Mouse (Mus musculus) left cerebral cortex, adult 11 months (tissue): ENCODE results near the gene Slc5a1.
A peak's percentile ranks its signal among the peaks of the same experiment; 100 is the strongest.

Source experiments
- DNase-seq: peaks from one replicate; pipeline ENCODE4 v3.0.0; 2022; ENCODE audit warnings: low spot score

Slc5a1 gene

DNA sequence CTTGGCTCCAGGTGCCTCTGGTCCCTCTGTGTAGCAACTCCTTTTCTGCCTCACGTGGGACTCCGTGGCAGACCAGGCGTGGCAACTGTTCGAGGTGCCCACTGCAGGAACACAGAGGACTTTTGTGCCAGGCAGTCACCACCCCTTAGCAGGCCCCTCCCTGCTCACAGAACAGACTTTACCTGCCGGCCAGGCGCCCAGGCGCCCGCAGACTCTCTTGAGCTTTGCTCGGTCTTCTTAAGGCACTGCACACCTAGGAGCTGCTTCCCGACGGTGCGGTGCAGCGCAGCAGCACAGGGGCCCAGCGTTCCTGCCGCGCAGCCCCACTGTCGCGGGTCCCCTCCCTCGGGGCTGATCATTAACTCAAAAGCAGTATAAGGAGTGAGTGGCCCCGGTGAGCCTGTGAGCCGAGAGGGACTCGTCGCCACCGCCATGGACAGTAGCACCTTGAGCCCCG lies at the start of gene Slc5a1:
Slc5a1 (plus strand) TSS at position 195 of the 457 bp plus-strand sequence.
- DNase-seq: no peak

DNA sequence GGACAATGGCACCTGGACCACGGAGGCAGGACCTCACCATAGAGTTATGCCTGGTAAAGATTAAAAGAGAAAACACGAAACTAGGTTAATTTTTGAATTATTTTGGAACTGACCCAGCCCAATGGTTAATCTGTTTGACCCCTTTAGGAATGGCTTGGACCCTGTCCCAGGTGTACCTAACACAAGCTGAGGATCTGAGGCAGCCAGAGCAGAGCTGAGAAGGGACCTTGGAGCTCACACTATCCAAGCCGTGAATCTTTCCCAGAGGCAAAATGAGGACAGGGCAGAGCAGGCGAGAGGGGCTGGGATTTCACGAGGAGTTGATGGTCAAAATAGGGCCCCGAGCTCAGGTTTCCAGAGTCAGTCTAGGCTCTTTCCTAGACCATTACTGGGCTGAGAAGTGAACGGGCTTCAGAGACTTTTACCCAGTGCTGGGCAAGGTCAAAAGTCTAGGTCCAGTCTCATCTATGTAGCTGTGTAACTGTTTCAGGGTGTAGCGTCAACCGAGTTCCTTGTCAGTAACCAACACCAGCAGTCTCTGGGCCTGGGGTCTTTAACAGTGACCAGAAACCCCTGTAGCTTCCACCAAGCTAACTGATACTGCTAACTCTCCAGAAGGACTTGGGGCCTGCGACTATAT lies 47.8 kb upstream of the Slc5a1 start:
- DNase-seq: no peak

- DNase-seq: no peak
These were observed 33.9 kb upstream of the Slc5a1 start for GRCm38 (mm10) chr5:33070071-33070470.

DNA sequence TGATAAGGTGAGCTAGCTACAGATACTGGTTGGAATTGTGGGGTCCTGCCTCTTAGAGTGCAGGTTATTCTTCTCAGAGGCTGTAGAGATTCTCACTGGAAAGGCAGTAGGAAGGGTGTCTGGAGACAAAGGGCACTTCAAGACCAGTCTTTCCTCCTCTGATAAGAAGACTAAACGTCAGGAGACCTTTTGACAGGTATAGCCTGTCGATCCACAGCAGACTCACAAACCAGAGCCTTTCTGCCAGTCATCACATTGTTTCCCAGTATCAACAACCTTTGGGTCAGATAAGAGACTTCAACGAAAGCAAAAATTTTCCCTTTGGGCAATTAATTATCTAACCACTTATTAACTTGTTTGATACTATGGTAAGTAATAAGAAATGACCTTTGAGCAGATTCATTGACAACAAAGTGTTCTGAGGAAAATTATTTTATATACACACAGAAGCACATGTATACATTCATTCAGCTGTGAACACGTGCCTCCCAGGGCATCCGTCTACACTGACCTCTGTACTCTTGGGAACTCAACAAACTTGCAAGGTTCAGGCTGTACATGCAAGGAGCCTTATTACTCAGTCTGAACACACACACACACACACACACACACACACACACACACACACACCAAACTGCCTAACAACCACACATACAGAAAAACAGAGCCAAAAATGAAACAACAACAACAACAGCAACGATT lies 27.4 kb upstream of the Slc5a1 start:
- DNase-seq: no peak

DNA sequence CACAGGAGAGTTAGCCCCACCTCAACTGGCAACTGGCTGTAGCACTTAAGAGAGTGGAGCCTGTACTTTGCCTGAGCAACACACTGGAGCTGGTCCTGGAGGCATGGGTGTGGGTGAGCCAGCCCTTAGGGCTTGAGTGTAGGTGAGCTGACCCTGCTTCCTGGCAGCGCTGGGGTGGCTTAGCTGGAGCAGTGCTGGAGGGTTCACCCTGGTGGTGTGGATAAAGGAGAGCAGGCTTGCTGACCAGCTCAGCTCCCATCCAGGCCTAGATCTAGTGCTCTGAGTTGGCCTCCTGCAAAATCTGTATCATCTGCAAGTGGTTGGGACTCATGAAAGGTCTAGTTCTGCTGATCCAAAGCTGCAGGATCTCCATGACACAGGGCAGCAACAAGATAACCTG lies 21.1 kb upstream of the Slc5a1 start:
- DNase-seq: no peak

- no peak for DNase-seq
These were observed 19.4 kb upstream of the Slc5a1 start for GRCm38 (mm10) chr5:33084599-33084998.

DNA sequence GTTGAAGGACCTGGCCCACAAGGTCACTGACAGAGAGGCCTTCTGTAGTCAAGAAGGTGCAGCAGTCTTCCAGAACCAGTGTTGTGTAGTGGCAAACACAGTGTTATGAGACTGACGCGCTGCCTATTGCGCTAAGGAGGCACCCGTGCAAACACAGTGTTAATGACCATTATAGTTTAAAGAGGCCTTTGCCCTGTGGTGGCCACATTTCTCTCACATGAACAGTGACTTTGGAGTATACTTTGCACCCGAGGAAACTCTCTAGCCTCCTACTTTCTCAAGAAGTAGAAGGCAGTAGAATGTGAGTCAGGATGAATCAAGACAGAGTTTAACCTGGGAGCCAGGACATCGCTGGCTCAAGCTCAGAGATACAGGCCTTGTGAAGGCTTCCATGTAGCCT lies 12.7 kb upstream of the Slc5a1 start:
- DNase-seq: no peak

GRCm38 (mm10) chr5:33095315-33095714 lies 8.7 kb upstream of the Slc5a1 start:
- no peak for DNase-seq

GRCm38 (mm10) chr5:33102369-33103055 lies 1.5 kb upstream of the Slc5a1 start:
- DNase-seq: no peak

GRCm38 (mm10) chr5:33104876-33105275 lies 857 bp downstream of the Slc5a1 start:
- no peak for DNase-seq

DNA sequence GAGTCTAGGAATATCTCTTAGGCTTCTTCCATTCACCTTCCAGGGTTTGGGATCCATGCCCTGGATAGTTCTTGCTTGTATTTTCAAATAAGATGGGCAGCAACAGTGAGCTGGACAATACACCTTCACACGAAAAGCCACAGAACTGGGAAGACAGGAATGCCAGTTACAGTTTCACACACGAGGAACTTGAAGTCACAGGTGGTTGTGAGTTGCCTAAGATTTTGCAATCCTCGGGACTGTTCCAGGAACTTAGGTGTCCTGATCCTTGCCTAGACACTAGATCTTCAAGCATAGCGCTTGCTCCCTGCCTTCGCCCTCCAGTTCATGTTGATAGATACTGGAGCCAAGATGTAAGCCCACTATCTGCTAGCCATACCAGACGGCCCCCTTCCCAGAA lies 1.6 kb downstream of the Slc5a1 start:
- DNase-seq: no peak

DNA sequence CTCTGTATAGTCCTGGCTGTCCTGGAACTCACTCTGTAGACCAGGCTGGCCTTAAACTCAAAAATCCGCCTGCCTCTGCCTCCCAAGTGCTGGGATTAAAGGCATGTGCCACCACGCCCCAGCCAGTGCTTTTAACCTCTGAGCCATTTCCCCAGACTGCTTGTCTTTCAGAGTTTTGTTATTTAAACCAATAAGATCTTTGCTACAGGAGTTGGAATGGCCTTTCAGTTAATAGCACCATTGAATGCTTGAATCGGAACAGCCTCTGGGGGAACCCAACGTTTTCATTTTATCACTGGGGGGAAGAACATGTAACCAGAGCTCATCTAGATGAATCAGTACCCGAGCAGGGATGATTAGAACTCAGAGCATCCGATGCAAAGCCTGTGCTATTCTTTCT lies 3.0 kb downstream of the Slc5a1 start:
- DNase-seq: no peak

DNA sequence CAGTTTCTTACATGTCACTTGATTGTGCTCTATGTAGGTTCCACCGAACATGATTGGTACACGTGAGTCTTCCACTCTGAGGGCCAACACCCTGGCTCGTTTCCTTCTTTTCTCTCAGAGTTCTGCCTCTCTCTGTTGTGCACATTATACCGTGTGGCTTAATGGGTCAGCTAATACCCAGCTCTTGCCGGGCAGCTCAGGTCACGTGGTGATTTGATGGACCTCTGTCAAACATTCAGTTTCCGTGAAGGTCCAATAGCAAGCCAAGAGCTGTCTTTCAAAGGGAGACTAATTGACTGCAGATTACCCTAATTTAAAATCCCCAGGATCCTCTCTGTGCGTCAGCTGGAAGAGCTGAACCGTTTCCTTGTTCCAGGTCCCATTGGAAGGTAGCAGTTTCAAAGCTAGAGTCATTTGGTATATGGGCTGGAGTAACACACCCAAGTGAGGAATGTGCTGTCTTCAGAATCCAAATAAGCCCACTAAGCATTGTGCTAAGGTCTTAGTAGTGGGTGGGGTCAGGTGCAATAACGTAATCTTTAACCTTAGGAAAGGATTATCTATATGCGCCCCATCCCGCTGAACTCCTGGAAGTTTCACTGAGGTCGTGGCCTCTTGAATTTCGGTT lies 3.9 kb downstream of the Slc5a1 start:
- DNase-seq: no peak

GRCm38 (mm10) chr5:33121871-33122315 lies 17.9 kb downstream of the Slc5a1 start:
- DNase-seq: no peak

GRCm38 (mm10) chr5:33123658-33124057 lies 19.6 kb downstream of the Slc5a1 start:
- DNase-seq: no peak

DNA sequence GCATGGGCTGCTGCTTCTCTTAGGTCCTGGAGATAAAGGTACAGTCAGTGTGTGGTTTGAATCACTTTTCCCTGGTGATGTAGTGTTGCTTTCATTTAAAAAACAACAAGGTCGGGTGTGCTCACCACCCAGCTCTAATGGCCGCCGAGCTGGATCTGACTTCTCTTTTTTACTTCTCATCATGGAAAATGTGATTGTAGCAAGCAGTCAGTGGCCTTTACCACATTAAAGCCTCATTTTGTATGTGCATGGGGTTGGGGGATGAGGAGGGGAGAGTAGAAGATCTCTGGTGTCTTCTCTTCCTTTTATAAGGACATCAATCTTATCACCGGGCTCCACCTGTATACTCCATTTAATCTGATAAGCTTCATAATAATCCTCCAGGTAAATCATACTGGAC lies 21.3 kb downstream of the Slc5a1 start:
- DNase-seq: no peak

DNA sequence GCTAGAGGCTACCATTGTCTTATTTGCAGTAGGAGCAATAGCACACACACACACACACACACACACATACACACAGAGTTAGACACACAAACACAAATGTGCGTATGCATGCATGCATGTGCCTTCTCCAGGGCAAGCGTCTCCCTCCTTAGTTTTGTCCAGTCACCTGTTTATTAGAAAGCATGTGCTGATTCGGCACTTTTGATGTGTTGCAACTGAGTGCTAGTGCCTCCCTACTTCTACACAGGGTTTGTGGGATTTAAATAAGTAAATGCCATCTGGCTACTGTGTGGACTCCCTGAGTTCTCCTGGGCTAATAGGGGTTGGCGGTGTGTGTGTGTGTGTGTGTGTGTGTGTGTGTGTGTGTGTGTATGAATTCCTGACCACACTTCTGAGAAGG lies 30.1 kb downstream of the Slc5a1 start:
- DNase-seq: no peak

DNA sequence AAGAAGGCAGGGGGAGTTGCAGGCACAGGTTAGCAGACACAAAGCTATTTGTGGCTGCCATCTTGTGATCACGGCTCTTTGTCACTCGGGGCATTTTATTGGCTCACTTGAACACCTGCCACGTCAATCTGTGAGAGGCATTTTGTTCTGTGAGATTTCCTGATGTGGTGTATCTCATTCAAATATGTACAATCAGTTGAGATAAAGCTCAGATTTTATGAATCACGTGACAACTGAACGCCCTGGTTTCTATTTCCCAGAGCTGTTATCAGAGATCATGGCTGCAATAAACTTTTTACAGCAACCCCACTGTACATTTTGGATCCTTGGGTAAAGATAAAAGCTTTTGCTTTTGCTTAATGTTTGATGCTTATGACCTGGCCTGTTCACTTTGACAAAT lies 31.6 kb downstream of the Slc5a1 start:
- no peak for DNase-seq

- peak; percentile 37 for DNase-seq
These were observed 38.9 kb downstream of the Slc5a1 start for GRCm38 (mm10) chr5:33142790-33143455.

DNA sequence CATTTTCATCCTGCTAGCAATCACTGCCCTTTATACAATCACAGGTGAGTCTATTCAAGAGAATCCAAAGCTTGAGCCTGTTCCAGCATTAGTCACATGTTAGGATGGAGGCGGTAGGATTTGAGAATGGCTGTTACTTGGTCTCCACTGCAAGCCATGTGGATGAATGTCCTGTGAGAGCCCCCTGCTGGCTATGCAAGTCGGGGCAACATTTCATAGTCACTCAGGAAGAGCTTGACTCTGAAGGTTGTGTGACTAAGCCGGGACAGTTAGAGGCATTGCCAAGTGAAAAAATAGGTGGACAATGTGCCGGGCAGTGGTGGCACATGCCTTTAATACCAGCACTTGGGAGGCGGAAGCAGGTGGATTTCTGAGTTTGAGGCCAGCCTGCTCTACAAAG lies 40.0 kb downstream of the Slc5a1 start:
- no peak for DNase-seq

DNA sequence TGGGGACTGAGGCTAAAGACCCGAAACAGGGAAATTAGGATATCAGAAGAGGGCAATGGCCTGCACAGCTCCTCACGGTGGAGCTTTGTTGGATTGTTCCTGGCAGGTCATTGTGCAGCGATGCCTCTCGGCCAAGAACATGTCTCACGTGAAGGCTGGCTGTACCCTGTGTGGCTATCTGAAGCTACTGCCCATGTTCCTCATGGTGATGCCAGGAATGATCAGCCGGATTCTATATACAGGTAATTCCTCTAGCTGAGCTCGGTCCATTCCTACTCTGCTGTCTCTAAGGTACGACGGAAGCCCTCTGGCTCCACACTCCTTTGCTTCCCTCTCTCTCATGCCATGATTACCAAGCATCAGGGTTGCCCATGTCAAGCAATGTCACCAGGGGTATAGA lies 42.8 kb downstream of the Slc5a1 start:
- no peak for DNase-seq

GRCm38 (mm10) chr5:33147691-33148090 lies 43.7 kb downstream of the Slc5a1 start:
- no peak for DNase-seq
